Mouse (Mus musculus): ENCODE measurements at regions not wholly inside any gene's neighbourhood (a gene's known extent, or its start where the extent isn't known, plus 50 kb on each side); places are given as distances from the start of the nearest gene placed in this dataset.

DNA sequence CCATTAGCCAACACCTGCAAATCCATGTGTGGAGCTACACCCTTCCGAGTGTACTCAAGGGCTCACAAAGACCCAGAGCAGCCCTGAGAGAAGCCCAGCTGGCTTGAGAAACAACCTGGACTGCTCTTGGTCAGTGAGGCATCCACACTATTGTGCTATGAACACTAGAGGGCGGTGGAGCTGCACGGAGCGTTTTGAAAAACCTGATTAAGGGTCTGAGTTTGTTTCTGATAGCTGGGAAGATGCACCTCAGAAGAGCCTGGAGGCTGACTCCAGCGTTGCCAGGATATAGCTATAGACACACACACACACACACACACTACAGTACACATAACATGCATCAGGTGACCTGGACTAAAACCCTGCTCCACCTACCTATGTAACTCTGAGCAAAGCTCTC, 185.5 kb downstream of the Prdm2 start:
- 10% methylated on average over 5 of the region's 5 CpGs for WGBS
- no peak overlapping the region for H3K27ac ChIP-seq (ENCODE audit: low read depth, low read length)
- H3K4me1 ChIP-seq (ENCODE audit: control insufficient read depth, insufficient read depth, low read length), result no peaks in the 10 kb centered on the region
- no peaks in the 10 kb centered on the region for H3K9me3 ChIP-seq (ENCODE audit: control insufficient read depth, low read length)
- no peaks in the 10 kb centered on the region for H3K36me3 ChIP-seq (ENCODE audit: control insufficient read depth, insufficient read depth, low read length)
- no peak overlapping the region for H3K4me3 ChIP-seq (ENCODE audit: low read depth, low read length)
- H3K9ac ChIP-seq (replicated peaks; ENCODE audit: low read depth, low read length), result no peak overlapping the region
- peak; percentile 71 for ATAC-seq (ENCODE audit: low read depth)
- no peaks in the 10 kb centered on the region for H3K27me3 ChIP-seq (ENCODE audit: control insufficient read depth, insufficient read depth, low read length)
- H3K4me2 ChIP-seq (ENCODE audit: low read depth, low read length), result no peak overlapping the region

- no peak overlapping the region for H3K27ac ChIP-seq (ENCODE audit: low read depth, low read length)
- H3K4me3 ChIP-seq (ENCODE audit: low read depth, low read length), result no peak overlapping the region
- WGBS, result 42% methylated on average over 10 of the region's 10 CpGs
- H3K27me3 ChIP-seq (ENCODE audit: control insufficient read depth, insufficient read depth, low read length), result no peaks in the 10 kb centered on the region
- peak; percentile 75 for ATAC-seq (ENCODE audit: low read depth)
- no peaks in the 10 kb centered on the region for H3K36me3 ChIP-seq (ENCODE audit: control insufficient read depth, insufficient read depth, low read length)
- H3K4me1 ChIP-seq (ENCODE audit: control insufficient read depth, insufficient read depth, low read length), result no peaks in the 10 kb centered on the region
- no peaks in the 10 kb centered on the region for H3K9me3 ChIP-seq (ENCODE audit: control insufficient read depth, low read length)
- H3K9ac ChIP-seq (replicated peaks; ENCODE audit: low read depth, low read length), result no peak overlapping the region
- H3K4me2 ChIP-seq (ENCODE audit: low read depth, low read length), result no peak overlapping the region
These were observed 191.4 kb downstream of the Prdm2 start for GRCm38 (mm10) chr4:143021242-143021881.

DNA sequence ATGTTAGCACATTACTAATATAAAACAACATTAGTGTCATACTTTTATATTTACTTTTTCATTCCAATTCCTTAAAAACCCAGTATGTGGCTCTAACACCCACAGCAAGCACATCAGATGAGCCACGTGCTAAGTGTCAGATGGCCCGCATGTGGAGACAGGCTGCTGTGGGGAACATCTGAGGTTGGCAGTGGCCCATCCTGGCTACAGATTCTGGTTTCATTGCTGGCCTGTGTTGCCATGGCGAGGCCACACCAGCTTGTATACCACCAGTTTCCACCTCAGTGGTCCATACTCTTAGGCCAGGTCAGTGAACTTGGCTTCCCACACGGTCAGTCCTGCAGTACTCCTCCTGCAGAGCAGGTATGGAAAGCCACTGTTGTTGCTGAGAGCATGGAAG, 192.1 kb downstream of the Prdm2 start:
- no peaks in the 10 kb centered on the region for H3K4me1 ChIP-seq (ENCODE audit: control insufficient read depth, insufficient read depth, low read length)
- 74% methylated on average over 4 of the region's 4 CpGs for WGBS
- ATAC-seq (ENCODE audit: low read depth), result peak; percentile 32; the same call in 1 of the 2 replicates
- no peaks in the 10 kb centered on the region for H3K9me3 ChIP-seq (ENCODE audit: control insufficient read depth, low read length)
- no peak overlapping the region for H3K27ac ChIP-seq (ENCODE audit: low read depth, low read length)
- H3K4me2 ChIP-seq (ENCODE audit: low read depth, low read length), result no peak overlapping the region
- H3K9ac ChIP-seq (replicated peaks; ENCODE audit: low read depth, low read length), result no peak overlapping the region
- no peak overlapping the region for H3K4me3 ChIP-seq (ENCODE audit: low read depth, low read length)
- no peaks in the 10 kb centered on the region for H3K27me3 ChIP-seq (ENCODE audit: control insufficient read depth, insufficient read depth, low read length)
- no peaks in the 10 kb centered on the region for H3K36me3 ChIP-seq (ENCODE audit: control insufficient read depth, insufficient read depth, low read length)

- Histone ChIP-seq H3K27ac (ENCODE audit: low read depth, low read length) (no peak overlapping the region), H3K4me3 (ENCODE audit: low read depth, low read length) (no peak overlapping the region), H3K4me1 (ENCODE audit: control insufficient read depth, insufficient read depth, low read length) (no peaks in the 10 kb centered on the region), H3K9me3 (ENCODE audit: control insufficient read depth, low read length) (no peaks in the 10 kb centered on the region), H3K9ac (replicated peaks; ENCODE audit: low read depth, low read length) (no peak overlapping the region), H3K27me3 (ENCODE audit: control insufficient read depth, insufficient read depth, low read length) (no peaks in the 10 kb centered on the region), H3K36me3 (ENCODE audit: control insufficient read depth, insufficient read depth, low read length) (no peaks in the 10 kb centered on the region), H3K4me2 (ENCODE audit: low read depth, low read length) (no peak overlapping the region)
- WGBS, result 87% methylated on average over 8 of the region's 8 CpGs
- no peak for ATAC-seq (ENCODE audit: low read depth)
These were observed 199.9 kb downstream of the Prdm2 start for GRCm38 (mm10) chr4:143012900-143013299.

GRCm38 (mm10) chr4:143001961-143002360, 210.8 kb downstream of the Prdm2 start:
- Histone ChIP-seq H3K4me1 (ENCODE audit: control insufficient read depth, insufficient read depth, low read length) (no peaks in the 10 kb centered on the region), H3K36me3 (ENCODE audit: control insufficient read depth, insufficient read depth, low read length) (no peaks in the 10 kb centered on the region), H3K9ac (replicated peaks; ENCODE audit: low read depth, low read length) (no peak overlapping the region), H3K4me3 (ENCODE audit: low read depth, low read length) (no peak overlapping the region), H3K27me3 (ENCODE audit: control insufficient read depth, insufficient read depth, low read length) (no peaks in the 10 kb centered on the region), H3K9me3 (ENCODE audit: control insufficient read depth, low read length) (no peaks in the 10 kb centered on the region), H3K27ac (ENCODE audit: low read depth, low read length) (no peak overlapping the region), H3K4me2 (ENCODE audit: low read depth, low read length) (no peak overlapping the region)
- no peak for ATAC-seq (ENCODE audit: low read depth)
- 36% methylated on average over 13 of the region's 13 CpGs for WGBS

DNA sequence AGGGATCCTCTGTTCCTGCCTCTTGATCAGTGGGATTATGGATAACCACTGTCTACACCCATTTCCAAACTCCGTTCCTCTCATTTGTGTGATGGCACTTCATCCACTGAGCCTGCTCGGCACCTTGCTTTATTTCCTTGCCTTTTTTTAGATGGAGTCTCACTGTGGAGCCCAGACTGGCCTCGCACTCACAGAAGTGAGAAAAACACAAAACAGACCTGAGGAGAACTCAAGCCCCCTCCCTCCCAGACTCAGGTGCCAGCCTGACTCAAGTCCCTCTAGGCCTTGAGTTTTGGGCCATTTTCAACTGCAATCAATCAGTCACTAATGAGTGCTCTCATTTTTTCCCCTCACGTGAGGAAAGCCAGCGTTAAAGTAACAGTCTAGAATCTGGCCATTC, 211.3 kb downstream of the Prdm2 start:
- no peaks in the 10 kb centered on the region for H3K4me1 ChIP-seq (ENCODE audit: control insufficient read depth, insufficient read depth, low read length)
- ATAC-seq (ENCODE audit: low read depth), result no peak
- H3K27ac ChIP-seq (ENCODE audit: low read depth, low read length), result no peak overlapping the region
- no peak overlapping the region for H3K4me2 ChIP-seq (ENCODE audit: low read depth, low read length)
- WGBS, result 67% methylated on average over 5 of the region's 5 CpGs
- H3K36me3 ChIP-seq (ENCODE audit: control insufficient read depth, insufficient read depth, low read length), result no peaks in the 10 kb centered on the region
- H3K27me3 ChIP-seq (ENCODE audit: control insufficient read depth, insufficient read depth, low read length), result no peaks in the 10 kb centered on the region
- H3K4me3 ChIP-seq (ENCODE audit: low read depth, low read length), result no peak overlapping the region
- H3K9ac ChIP-seq (replicated peaks; ENCODE audit: low read depth, low read length), result no peak overlapping the region
- H3K9me3 ChIP-seq (ENCODE audit: control insufficient read depth, low read length), result no peaks in the 10 kb centered on the region

DNA sequence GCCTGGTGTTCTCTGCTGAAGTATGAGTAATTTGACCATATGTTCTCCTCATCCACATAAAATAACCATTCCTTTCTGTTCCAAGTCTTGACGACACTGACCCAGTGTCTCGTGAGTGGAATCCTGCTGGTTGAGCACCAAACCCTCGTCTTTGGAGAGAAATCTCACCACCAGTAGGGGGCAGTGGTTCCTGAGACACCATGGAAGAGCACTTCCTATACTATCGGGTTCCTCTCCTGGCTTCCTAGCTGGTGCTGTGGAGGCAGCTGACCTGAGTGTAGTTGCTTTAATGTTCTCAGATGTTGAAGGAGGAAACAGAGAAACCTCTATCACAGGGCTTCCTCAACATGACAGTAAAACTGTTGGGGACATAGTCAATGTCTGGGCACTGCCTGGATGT, 216.4 kb downstream of the Prdm2 start:
- WGBS, result 69% methylated on average over 4 of the region's 4 CpGs
- Histone ChIP-seq H3K9me3 (ENCODE audit: control insufficient read depth, low read length) (no peaks in the 10 kb centered on the region), H3K27me3 (ENCODE audit: control insufficient read depth, insufficient read depth, low read length) (no peaks in the 10 kb centered on the region), H3K4me3 (ENCODE audit: low read depth, low read length) (no peak overlapping the region), H3K27ac (ENCODE audit: low read depth, low read length) (no peak overlapping the region), H3K36me3 (ENCODE audit: control insufficient read depth, insufficient read depth, low read length) (no peaks in the 10 kb centered on the region), H3K4me1 (ENCODE audit: control insufficient read depth, insufficient read depth, low read length) (no peaks in the 10 kb centered on the region), H3K9ac (replicated peaks; ENCODE audit: low read depth, low read length) (no peak overlapping the region), H3K4me2 (ENCODE audit: low read depth, low read length) (no peak overlapping the region)
- no peak for ATAC-seq (ENCODE audit: low read depth)

DNA sequence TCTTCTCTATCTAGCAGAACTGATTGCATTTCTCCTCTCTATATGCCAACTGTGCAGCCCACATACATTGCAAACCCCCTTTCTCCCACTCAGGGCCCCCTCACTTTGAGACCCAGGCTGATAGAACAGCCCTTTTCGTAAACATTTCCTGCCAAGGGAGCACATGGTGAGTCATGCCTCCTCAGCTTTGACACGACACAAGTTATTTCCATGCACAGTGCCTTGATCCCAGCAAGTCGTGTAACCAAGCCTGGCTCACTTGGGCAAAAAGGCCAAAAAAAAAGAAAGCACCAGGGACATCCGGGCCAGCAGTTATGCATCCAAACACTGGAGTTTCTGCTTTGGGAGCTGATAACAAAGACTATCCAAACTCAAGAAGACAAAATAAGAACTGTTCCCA, 221.4 kb downstream of the Prdm2 start:
- H3K9me3 ChIP-seq (ENCODE audit: control insufficient read depth, low read length), result no peaks in the 10 kb centered on the region
- no peaks in the 10 kb centered on the region for H3K36me3 ChIP-seq (ENCODE audit: control insufficient read depth, insufficient read depth, low read length)
- no peak overlapping the region for H3K4me3 ChIP-seq (ENCODE audit: low read depth, low read length)
- no peak overlapping the region for H3K4me2 ChIP-seq (ENCODE audit: low read depth, low read length)
- ATAC-seq (ENCODE audit: low read depth), result no peak
- no peaks in the 10 kb centered on the region for H3K4me1 ChIP-seq (ENCODE audit: control insufficient read depth, insufficient read depth, low read length)
- H3K27me3 ChIP-seq (ENCODE audit: control insufficient read depth, insufficient read depth, low read length), result no peaks in the 10 kb centered on the region
- no peak overlapping the region for H3K9ac ChIP-seq (replicated peaks; ENCODE audit: low read depth, low read length)
- H3K27ac ChIP-seq (ENCODE audit: low read depth, low read length), result no peak overlapping the region
- 86% methylated on average over 4 of the region's 4 CpGs for WGBS

- Histone ChIP-seq H3K27me3 (ENCODE audit: control insufficient read depth, insufficient read depth, low read length) (no peaks in the 10 kb centered on the region), H3K4me1 (ENCODE audit: control insufficient read depth, insufficient read depth, low read length) (no peaks in the 10 kb centered on the region), H3K4me3 (ENCODE audit: low read depth, low read length) (no peak overlapping the region), H3K9me3 (ENCODE audit: control insufficient read depth, low read length) (no peaks in the 10 kb centered on the region), H3K9ac (replicated peaks; ENCODE audit: low read depth, low read length) (no peak overlapping the region), H3K4me2 (ENCODE audit: low read depth, low read length) (no peak overlapping the region), H3K27ac (ENCODE audit: low read depth, low read length) (no peak overlapping the region), H3K36me3 (ENCODE audit: control insufficient read depth, insufficient read depth, low read length) (no peaks in the 10 kb centered on the region)
- 5% methylated on average over 8 of the region's 8 CpGs for WGBS
- no peak for ATAC-seq (ENCODE audit: low read depth)
These were observed 223.6 kb downstream of the Prdm2 start for GRCm38 (mm10) chr4:142989175-142989574.
